In genomic region chr5:87573490-87573889, GRCm38 (mm10) we compare ENCODE assay signal across 19 mouse cellular contexts. TPM values are rescaled to one million over a fixed set of nuclear protein-coding genes. Genes with fewer than 3 reads are reported as not detected.
DNase-seq lines count a peak whose midpoint lies in the region; ATAC-seq and TF ChIP-seq lines count a peak whose summit lies in the region.
"Had no signal": no experiment of that assay in that cellular context is flagged by ENCODE, and none has a peak within 500 bp of the region (broad histone marks: within the 10 kb centered on the region; RNA-seq: fewer than 3 reads in every experiment).

No protein-coding gene starts in this region.

- peak overlapping the region; percentile 85 for H3K27ac ChIP-seq in liver, adult 2 months (replicated peaks; ENCODE audit: insufficient read depth, low read depth, low read length)
- H3K27ac ChIP-seq in embryonic facial prominence, embryonic 14.5 days (replicated peaks; ENCODE audit: low read depth, low read length): no peak overlapping the region
- no peak overlapping the region for H3K27ac ChIP-seq in thymus, adult 2 months (ENCODE audit: control insufficient read depth, insufficient read depth, low read length)
- H3K27ac ChIP-seq: forebrain, embryonic 10.5 days; hindbrain, embryonic 14.5 days; left cerebral cortex, adult 2 months had no signal

- no peaks in the 10 kb centered on the region for H3K79me2 ChIP-seq in liver, adult 2 months (ENCODE audit: control insufficient read depth, insufficient read depth, low read length)

- no peaks in the 10 kb centered on the region for H3K36me3 ChIP-seq in liver, adult 2 months (ENCODE audit: control insufficient read depth, insufficient read depth, low read length)
- H3K36me3 ChIP-seq in embryonic facial prominence, embryonic 14.5 days (ENCODE audit: control insufficient read depth, insufficient read depth, low read length): no peaks in the 10 kb centered on the region
- H3K36me3 ChIP-seq in thymus, adult 2 months (ENCODE audit: control insufficient read depth, insufficient read depth, low read length): no peaks in the 10 kb centered on the region
- H3K36me3 ChIP-seq: forebrain, embryonic 10.5 days had no signal

- peak overlapping the region; percentile 34 for H3K4me2 ChIP-seq in embryonic facial prominence, embryonic 14.5 days (ENCODE audit: low read depth, low read length)
- H3K4me2 ChIP-seq: hindbrain, embryonic 14.5 days had no signal

- H3K4me1 ChIP-seq in liver, adult 2 months (ENCODE audit: control insufficient read depth, insufficient read depth, low read length): peaks cover 10% of the 10 kb centered on the region; the same call in 1 of the 2 replicates
- H3K4me1 ChIP-seq in embryonic facial prominence, embryonic 14.5 days (ENCODE audit: control insufficient read depth, insufficient read depth, low read length): 0 out of 2 replicates have a peak, but pooled peaks cover 7% of the 10 kb centered on the region
- H3K4me1 ChIP-seq in thymus, adult 2 months (replicated peaks; ENCODE audit: control insufficient read depth, insufficient read depth, low read length): no peaks in the 10 kb centered on the region
- H3K4me1 ChIP-seq: forebrain, embryonic 10.5 days had no signal

- peak overlapping the region; percentile 12; the same call in 1 of the 2 replicates for H3K4me3 ChIP-seq in liver, adult 2 months (ENCODE audit: insufficient read depth, low read depth, low read length)
- no peak overlapping the region for H3K4me3 ChIP-seq in embryonic facial prominence, embryonic 14.5 days (ENCODE audit: low read depth, low read length)
- H3K4me3 ChIP-seq in thymus, adult 2 months (ENCODE audit: control insufficient read depth, insufficient read depth, low read length): no peak overlapping the region
- H3K4me3 ChIP-seq: forebrain, embryonic 10.5 days; left cerebral cortex, adult 2 months; myocyte had no signal

- TF ChIP-seq POLR2A in liver, adult 2 months (IDR thresholded peaks at IDR 0.05; ENCODE audit: extremely low read depth, insufficient read depth, low read length): no peak
- no peak for TF ChIP-seq POLR2A in thymus, adult 2 months (IDR thresholded peaks at IDR 0.05; ENCODE audit: control insufficient read depth, extremely low read depth, insufficient read depth, low read length, poor library complexity)

- WGBS in liver, adult 2 months: 24% methylated on average over 5 of the region's 5 CpGs
- WGBS in embryonic facial prominence, embryonic 14.5 days: 24% methylated on average over 5 of the region's 5 CpGs
- WGBS in thymus, adult 2 months: 87% methylated on average over 5 of the region's 5 CpGs

- no peaks in the 10 kb centered on the region for H3K27me3 ChIP-seq in liver, adult 2 months (ENCODE audit: control insufficient read depth, insufficient read depth, low read length)
- no peaks in the 10 kb centered on the region for H3K27me3 ChIP-seq in embryonic facial prominence, embryonic 14.5 days (replicated peaks; ENCODE audit: control insufficient read depth, insufficient read depth, low read length)
- H3K27me3 ChIP-seq in thymus, adult 2 months (ENCODE audit: control insufficient read depth, insufficient read depth, low read length): no peaks in the 10 kb centered on the region

- H3K9me3 ChIP-seq in embryonic facial prominence, embryonic 14.5 days (ENCODE audit: control insufficient read depth, low read length): no peaks in the 10 kb centered on the region
- H3K9me3 ChIP-seq: forebrain, embryonic 10.5 days had no signal

- TF ChIP-seq CTCF in liver, adult 2 months (IDR thresholded peaks at IDR 0.05; ENCODE audit: low read depth, low read length): no peak
- TF ChIP-seq CTCF in thymus, adult 2 months (IDR thresholded peaks at IDR 0.05; ENCODE audit: borderline replicate concordance, control insufficient read depth, extremely low read depth, insufficient read depth, low read length, poor library complexity): no peak

- ATAC-seq in embryonic facial prominence, embryonic 14.5 days (ENCODE audit: low read depth): no peak; the same call in 1 of the 2 replicates

- peak overlapping the region; percentile 72 for H3K9ac ChIP-seq in liver, adult 2 months (ENCODE audit: low read depth, low read length)
- H3K9ac ChIP-seq in embryonic facial prominence, embryonic 14.5 days (ENCODE audit: low read depth, low read length): no peak overlapping the region
- H3K9ac ChIP-seq: hindbrain, embryonic 14.5 days had no signal

- DNase-seq in liver, adult 2 months (ENCODE audit: extremely low read depth, low read depth, low spot score): peak; percentile 70
- no peak for DNase-seq in liver
- peak; percentile 37 for DNase-seq in embryonic facial prominence, embryonic 14.5 days (ENCODE audit: low spot score)
- DNase-seq in kidney, postnatal 25 days: peak; percentile 16 to 48
- no peak for DNase-seq in thymus, adult 2 months
- no peak for DNase-seq in adipocyte (ENCODE audit: low spot score)
- no peak for DNase-seq in adrenal gland, postnatal 25 days
- DNase-seq: cerebellum, postnatal 36 days; gastrocnemius, postnatal 36 days; right cerebral cortex, postnatal 14 days; thymus, postnatal 36 days had no signal

RNA-seq across cellular contexts. Expression of gene Sult1d1, which starts 4.7 kb away (rescaled TPM):
- 141 and 268 TPM in 2 replicates for total RNA-seq in liver, adult 2 months (2014; rRNA removed)
- polyA plus RNA-seq in liver, adult 2 months (2012; rRNA removed): 6.7 and 10.2 TPM in 2 replicates
- polyA plus RNA-seq in embryonic facial prominence, embryonic 14.5 days (2014; fragmentation: Nextera tagmentation; extraction: Ambion mirVana): 1.0 and 2.3 TPM in 2 replicates
- 0.04 and 0.08 TPM in 2 replicates for polyA plus RNA-seq in thymus, adult 2 months (2012; rRNA removed)
- total RNA-seq in adrenal gland, postnatal 25 days (2021): 0.76 TPM in 1 of 2 replicates, not detected in the other
- total RNA-seq: gastrocnemius, postnatal 36 days; left cerebral cortex, adult 2 months; megakaryocyte, adult 5-6 weeks had no signal
- polyA plus RNA-seq: forebrain, embryonic 10.5 days; heart, embryonic 14.5 days; hindbrain, embryonic 14.5 days; myocyte had no signal

RNA-seq across cellular contexts. Expression of gene Sult1e1, which starts 17.9 kb away (rescaled TPM):
- total RNA-seq in liver, adult 2 months (2014; rRNA removed): 0.09 and 0.20 TPM in 2 replicates
- 0.49 TPM in 1 of 2 replicates, not detected in the other for polyA plus RNA-seq in liver, adult 2 months (2012; rRNA removed)
- 7.6 and 8.2 TPM in 2 replicates for polyA plus RNA-seq in embryonic facial prominence, embryonic 14.5 days (2014; fragmentation: Nextera tagmentation; extraction: Ambion mirVana)
- polyA plus RNA-seq in thymus, adult 2 months (2012; rRNA removed): not detected in 2 replicates
- 0.24 TPM in 1 of 2 replicates, not detected in the other for total RNA-seq in adrenal gland, postnatal 25 days (2021)
- total RNA-seq: gastrocnemius, postnatal 36 days; left cerebral cortex, adult 2 months; megakaryocyte, adult 5-6 weeks had no signal
- polyA plus RNA-seq: heart, embryonic 14.5 days; hindbrain, embryonic 14.5 days; liver, embryonic 16.5 days; myocyte had no signal

RNA-seq across cellular contexts. Expression of gene Sult1b1, which starts 35.5 kb away (rescaled TPM):
- total RNA-seq in liver, adult 2 months (2014; rRNA removed): 21.9 and 36.1 TPM in 2 replicates
- polyA plus RNA-seq in liver, adult 2 months (2012; rRNA removed): 1.9 and 3.7 TPM in 2 replicates
- 0.84 and 0.96 TPM in 2 replicates for polyA plus RNA-seq in embryonic facial prominence, embryonic 14.5 days (2014; fragmentation: Nextera tagmentation; extraction: Ambion mirVana)
- polyA plus RNA-seq in thymus, adult 2 months (2012; rRNA removed): not detected in 2 replicates
- not detected in 2 replicates for total RNA-seq in adrenal gland, postnatal 25 days (2021)
- total RNA-seq: adrenal gland, adult 18-20 months; gastrocnemius, postnatal 36 days; left cerebral cortex, adult 2 months; megakaryocyte, adult 5-6 weeks had no signal
- polyA plus RNA-seq: forebrain, embryonic 10.5 days; heart, embryonic 14.5 days; hindbrain, embryonic 14.5 days; myocyte had no signal

Comparison
In these comparisons a context has a peak if more than half of its experiments do, and no peak if none do; other contexts are left out.
1. DNase-seq: peak in liver, adult 2 months (single experiment), embryonic facial prominence, embryonic 14.5 days (single experiment) and kidney, postnatal 25 days (2 of 2); none in liver (single experiment), thymus, adult 2 months (single experiment), adipocyte (single experiment) and adrenal gland, postnatal 25 days (single experiment).